Mouse (Mus musculus) retina, postnatal 1 day (tissue): Measurements from ENCODE around the gene Chmp2b.

Source experiments
- DNase-seq: peaks from one replicate; pipeline ENCODE4 v3.0.0-alpha.2; 2012

Chmp2b gene

DNA sequence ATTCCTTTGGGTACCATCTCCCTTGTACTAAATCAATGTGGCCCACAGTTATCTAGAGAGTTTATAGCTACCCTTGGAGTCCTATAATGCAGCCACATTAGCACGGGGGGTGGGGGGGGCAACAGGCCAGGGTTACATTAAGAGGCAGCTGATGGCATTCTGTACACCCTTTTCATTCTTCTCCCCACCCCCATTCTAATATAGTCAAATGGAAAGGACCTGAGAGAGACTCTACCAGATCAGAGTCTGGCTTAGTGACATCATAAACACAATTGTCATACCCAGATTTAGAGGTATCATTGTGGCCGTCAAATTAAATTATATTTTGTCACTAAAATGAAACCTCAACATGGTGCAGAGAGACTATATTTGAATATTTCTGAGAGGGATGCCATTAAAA lies 36.5 kb downstream of the Chmp2b start:
- no peak for DNase-seq

DNA sequence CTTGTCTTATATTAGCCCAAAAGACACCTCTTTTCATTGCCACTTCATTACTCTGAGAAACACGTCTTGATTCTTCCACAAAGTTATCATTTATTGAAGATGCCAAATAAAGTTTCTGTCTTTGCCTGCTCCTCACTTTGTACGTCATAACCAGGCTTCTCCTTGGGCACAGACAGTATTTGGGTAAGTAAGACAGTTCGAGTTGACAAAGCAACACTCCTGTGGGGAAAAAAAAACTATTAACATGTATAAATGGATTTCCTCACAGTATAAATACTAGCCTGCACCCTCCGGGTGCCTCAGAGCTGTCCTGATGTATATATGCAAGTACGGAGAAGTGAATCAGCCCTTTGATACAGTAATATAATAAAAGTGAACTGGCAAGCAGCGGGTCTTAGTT lies 42.3 kb downstream of the Chmp2b start, which contains the start of gene Pou1f1:
TSS of gene Pou1f1 (plus strand) at position 301 of the 400 bp plus-strand sequence.
- no peak for DNase-seq

DNA sequence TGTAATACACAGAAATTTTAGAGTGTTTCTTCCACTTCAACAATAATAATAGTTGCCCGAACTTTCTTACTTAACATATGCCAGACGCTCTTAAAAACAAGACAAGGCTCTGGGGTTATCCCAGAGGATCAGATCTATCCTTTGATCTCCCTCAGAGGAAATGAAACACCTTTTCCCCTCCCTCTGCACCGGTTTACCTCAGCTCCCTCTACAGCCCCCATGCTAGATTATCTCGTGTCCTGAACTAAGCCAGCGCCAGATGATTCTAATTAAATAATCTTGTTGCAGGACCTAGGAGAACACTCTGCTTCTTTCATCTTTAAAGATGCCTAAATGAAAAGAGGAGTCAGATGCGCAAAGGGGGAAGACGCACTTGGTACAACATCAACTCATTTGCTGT lies 48.3 kb downstream of the Chmp2b start:
- DNase-seq: no peak

DNA sequence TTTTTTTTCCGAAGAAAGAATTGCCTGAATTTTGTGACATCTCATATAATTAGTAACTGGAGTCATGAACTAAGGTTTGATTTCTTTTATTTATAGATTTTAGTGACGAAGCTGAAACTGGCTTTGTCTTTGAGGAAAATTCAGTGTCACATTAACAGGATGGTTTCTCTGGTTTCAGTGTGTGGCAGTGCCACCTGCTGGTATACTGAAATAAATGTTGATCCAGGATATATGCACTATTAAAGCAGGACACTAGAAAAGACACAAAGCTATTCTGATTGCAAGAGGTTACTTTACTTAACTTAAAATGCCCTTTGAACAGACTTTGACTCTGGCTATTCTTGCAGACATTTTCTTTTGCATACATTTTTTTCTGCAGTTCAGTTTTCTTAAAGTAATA lies 65.5 kb downstream of the Chmp2b start:
- peak; percentile 66 for DNase-seq

DNA sequence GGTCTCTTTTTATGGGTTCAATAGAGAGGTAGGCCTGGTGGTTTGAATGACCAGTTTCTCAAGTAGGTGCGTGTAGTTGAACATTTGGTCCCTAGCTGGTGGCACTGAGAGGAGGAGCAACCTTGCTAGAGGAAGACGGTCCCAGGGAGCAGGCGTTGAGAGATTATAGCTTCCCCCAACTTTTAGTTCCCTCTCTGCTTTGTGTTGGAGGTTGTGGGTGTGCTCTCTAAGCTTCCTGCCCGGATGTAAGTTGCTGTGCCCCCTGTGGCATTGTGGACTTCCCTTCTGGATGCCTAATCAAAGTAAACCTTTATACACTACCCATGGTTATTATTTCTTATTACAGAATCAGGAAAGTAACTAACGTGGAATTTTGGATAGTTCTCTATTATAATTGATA lies 66.5 kb downstream of the Chmp2b start:
- no peak for DNase-seq
